Mouse (Mus musculus) testis, adult 2 months (tissue): ENCODE data around the gene Pkdrej. TPM values are rescaled to one million over a fixed set of nuclear protein-coding genes. Genes with fewer than 3 reads are reported as not detected.

Experiments
- H3K27ac ChIP-seq: fragments of 200-500 bp; 2 replicates; pipeline ENCODE4 v1.5.1; 2012; ENCODE audit warnings: low read depth, low read length; ENCODE audit not compliant: control insufficient read depth, insufficient read depth
- H3K27me3 ChIP-seq: fragments of 200-500 bp; 2 replicates; pipeline ENCODE4 v1.6.1; 2012; ENCODE audit warnings: mild to moderate bottlenecking, low read length, moderate library complexity; ENCODE audit not compliant: control insufficient read depth, insufficient read depth
- H3K36me3 ChIP-seq: fragments of 200-500 bp; 2 replicates; pipeline ENCODE4 v1.6.1; 2012; ENCODE audit warnings: mild to moderate bottlenecking, low read length; ENCODE audit not compliant: control insufficient read depth, insufficient read depth
- H3K4me1 ChIP-seq: fragments of 200-500 bp; 2 replicates; pipeline ENCODE4 v1.6.1; 2012; ENCODE audit warnings: low read length; ENCODE audit not compliant: control insufficient read depth, insufficient read depth
- H3K4me3 ChIP-seq: fragments of 200-500 bp; 2 replicates; pipeline ENCODE4 v1.5.1; 2012; ENCODE audit warnings: low read depth, mild to moderate bottlenecking, low read length, moderate library complexity, mixed read lengths; ENCODE audit not compliant: control insufficient read depth
- CTCF ChIP-seq: fragments of 200-500 bp; IDR thresholded peaks from 2 replicates; pipeline ENCODE4 v1.5.1; 2012; ENCODE audit warnings: low read depth, mild to moderate bottlenecking, inconsistent platforms, low read length, moderate library complexity; ENCODE audit not compliant: control insufficient read depth, insufficient read depth, insufficient replicate concordance
- POLR2A ChIP-seq: fragments of 200-500 bp; IDR thresholded peaks from 2 replicates; pipeline ENCODE4 v1.6.1; 2012; ENCODE audit warnings: low read depth, mild to moderate bottlenecking, inconsistent platforms, low read length, moderate library complexity; ENCODE audit not compliant: control insufficient read depth
- polyA plus RNA-seq: library from polyadenylated mRNA; depleted of rRNA; stranded (reverse); fragments of >200 nt; gene quantifications from 2 replicates; pipeline ENCODE4 v1.2.3, GENCODE M21; 2012

Pkdrej gene
- polyA plus RNA-seq, 1 experiment, result 17.1 TPM

DNA sequence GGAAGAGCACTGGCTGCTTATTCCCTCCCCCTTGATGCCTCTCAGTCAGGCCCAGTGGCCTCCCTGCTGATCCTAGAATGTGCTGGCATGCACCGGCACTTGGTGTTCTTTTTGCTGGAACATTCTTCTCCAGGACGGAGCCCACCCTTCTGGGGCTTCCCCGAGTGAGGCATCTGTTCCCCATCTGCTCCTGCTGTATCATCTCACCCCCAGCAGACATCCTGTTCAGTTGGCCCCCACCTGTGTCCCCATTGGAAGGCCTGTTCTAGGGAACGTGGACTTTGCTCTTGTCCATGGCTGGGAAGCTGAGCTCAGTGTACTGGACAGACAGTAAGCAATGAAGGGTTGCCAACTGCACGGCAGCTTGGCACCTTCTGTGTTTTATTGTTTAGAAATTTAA lies 44.8 kb downstream of the Pkdrej start:
- Histone ChIP-seq H3K36me3 (no peaks in the 10 kb centered on the region), H3K27me3 (no peaks in the 10 kb centered on the region), H3K27ac (no peak overlapping the region), H3K4me1 (peaks cover 2% of the 10 kb centered on the region; the same call in 1 of the 2 replicates), H3K4me3 (no peak overlapping the region)
- TF ChIP-seq CTCF (no peak), POLR2A (no peak)

DNA sequence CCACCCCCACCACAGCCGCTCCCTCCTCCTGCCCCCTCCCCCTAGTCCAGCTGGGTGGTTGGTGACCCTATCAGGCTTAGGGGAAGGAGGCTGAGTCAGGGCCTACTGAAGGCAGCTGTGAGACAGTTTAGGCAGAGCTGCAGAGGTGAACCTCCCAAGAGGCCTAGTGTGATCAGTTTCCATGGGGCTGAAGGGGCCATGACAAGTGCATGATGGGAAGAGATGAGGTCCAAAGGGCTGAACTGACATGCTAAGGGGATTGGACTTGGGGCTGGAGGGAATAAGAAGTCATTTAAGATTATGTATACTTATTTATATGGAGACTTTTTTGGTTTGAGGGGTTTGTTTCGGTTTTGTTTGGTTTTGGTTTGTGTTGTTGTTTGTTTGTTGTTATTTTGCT lies 45.3 kb downstream of the Pkdrej start:
- Histone ChIP-seq H3K4me3 (no peak overlapping the region), H3K27me3 (no peaks in the 10 kb centered on the region), H3K27ac (no peak overlapping the region), H3K4me1 (peaks cover 2% of the 10 kb centered on the region; the same call in 1 of the 2 replicates), H3K36me3 (no peaks in the 10 kb centered on the region)
- TF ChIP-seq CTCF (no peak), POLR2A (no peak)

DNA sequence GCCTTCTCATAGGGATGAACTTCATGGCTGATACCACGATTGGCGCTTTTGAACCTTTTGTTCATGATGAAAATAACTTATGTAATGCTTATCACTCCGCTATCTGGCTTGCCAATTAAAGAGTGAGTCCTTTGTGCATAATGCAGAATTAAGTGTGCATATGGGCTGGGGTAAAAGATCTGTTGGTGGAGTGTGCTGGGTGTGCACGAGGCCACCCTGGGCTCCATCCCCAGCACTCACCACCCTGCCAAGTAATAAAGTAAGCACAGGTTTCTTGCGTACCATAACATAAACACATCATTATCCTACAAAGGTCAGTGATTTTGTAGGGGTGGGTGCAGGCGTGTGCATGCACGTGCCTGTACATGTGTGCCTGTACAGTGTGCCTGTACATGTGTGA lies 46.5 kb downstream of the Pkdrej start:
- TF ChIP-seq CTCF, result no peak
- no peak for TF ChIP-seq POLR2A
- peaks cover 2% of the 10 kb centered on the region; the same call in 1 of the 2 replicates for H3K4me1 ChIP-seq
- no peak overlapping the region for H3K27ac ChIP-seq
- no peaks in the 10 kb centered on the region for H3K27me3 ChIP-seq
- H3K36me3 ChIP-seq, result no peaks in the 10 kb centered on the region
- H3K4me3 ChIP-seq, result no peak overlapping the region

DNA sequence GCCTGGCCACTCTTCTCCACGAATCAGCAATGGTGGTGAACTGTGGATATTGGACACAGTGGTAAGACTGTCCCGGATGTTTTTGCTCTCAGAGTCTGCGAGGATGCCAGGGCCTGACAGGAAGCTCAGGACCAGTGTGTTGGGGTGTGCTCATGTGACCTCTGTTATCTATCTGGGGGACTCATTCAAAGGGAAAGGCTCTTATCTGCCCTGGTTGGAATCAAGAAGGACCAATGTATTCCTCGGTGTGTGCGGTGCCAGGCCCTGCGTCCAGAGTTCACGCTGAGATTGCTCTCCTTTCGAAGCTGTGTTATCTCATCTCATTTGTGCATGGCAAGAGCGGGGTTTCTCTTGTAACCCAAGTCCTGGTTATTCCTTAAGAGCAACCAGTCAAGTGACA lies 47.1 kb downstream of the Pkdrej start:
- Histone ChIP-seq H3K4me1 (peaks cover 6% of the 10 kb centered on the region), H3K36me3 (no peaks in the 10 kb centered on the region), H3K4me3 (no peak overlapping the region), H3K27ac (no peak overlapping the region), H3K27me3 (no peaks in the 10 kb centered on the region)
- TF ChIP-seq POLR2A (no peak), CTCF (no peak)

DNA sequence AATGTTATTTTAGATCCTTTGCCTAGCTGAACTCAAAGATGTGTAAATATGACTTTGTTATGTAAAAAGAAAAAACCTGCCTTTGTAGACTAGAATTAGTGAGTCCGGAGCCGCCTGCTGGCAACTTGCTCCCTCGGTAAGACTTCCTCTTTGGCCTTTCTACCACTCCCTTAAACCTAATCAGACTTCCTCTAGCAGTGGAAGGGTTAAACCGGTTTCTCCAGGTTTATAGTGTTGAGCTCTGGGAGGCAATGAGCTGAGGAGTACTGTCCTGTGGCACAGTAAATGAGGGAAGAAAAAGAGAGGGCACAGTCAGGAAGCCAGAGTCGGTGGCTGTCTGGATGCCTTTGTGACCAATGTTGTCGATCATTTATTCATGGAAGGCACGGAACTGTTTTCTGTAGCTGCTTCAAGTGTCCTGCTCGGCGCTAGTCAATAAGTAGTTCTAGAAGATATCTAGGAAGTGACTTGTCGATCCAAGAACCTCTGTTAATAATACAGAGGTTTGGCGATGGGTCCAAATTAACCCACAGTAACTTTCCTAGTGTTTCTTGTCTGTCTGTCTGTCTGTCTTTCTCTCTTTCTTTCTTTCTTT lies 49.3 kb downstream of the Pkdrej start:
- TF ChIP-seq CTCF (no peak), POLR2A (no peak)
- H3K36me3 ChIP-seq, result no peaks in the 10 kb centered on the region
- H3K27me3 ChIP-seq, result no peaks in the 10 kb centered on the region
- no peak overlapping the region for H3K27ac ChIP-seq
- no peak overlapping the region for H3K4me3 ChIP-seq
- peaks cover 8% of the 10 kb centered on the region for H3K4me1 ChIP-seq

DNA sequence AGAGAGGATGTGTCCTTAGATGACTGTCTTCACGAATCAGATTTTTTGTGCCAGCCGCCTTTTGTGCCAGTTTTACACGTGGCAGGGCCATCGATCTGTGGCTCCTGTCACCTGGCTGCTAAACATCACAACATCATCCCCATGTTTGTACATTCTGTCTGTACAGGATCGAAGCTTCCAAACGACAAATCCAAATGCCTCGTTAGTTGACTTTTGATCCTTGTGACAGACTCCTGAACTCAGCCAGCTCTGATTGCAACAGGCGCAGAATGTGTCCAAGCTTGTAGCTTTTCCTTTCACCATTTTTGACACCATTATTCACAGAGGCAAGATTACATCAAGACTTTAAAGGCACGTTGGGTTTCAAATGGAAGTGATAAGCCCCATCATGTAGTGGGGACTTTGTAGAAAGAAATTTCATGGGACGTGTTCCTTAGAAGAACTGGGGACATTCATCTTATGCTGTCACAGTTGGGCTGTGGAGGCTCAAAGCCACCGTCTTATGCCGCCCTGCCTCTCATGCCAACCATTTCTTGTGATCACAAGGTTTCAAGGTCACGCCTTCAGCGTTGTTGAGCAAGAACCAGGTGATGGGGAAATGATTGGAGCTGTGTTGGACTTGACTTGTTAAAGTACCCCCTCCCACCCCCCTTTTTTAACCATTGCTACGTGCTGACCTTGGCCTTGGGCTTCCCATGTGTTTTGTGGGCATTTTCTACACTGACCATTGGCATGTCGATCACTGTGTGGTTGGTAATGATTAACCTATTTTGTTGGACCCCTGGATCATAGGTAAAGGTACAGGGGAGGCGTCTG lies 50.0 kb downstream of the Pkdrej start:
- Histone ChIP-seq H3K36me3 (no peaks in the 10 kb centered on the region), H3K4me1 (peaks cover 8% of the 10 kb centered on the region), H3K4me3 (no peak overlapping the region), H3K27ac (no peak overlapping the region), H3K27me3 (no peaks in the 10 kb centered on the region)
- TF ChIP-seq CTCF (no peak), POLR2A (no peak)

DNA sequence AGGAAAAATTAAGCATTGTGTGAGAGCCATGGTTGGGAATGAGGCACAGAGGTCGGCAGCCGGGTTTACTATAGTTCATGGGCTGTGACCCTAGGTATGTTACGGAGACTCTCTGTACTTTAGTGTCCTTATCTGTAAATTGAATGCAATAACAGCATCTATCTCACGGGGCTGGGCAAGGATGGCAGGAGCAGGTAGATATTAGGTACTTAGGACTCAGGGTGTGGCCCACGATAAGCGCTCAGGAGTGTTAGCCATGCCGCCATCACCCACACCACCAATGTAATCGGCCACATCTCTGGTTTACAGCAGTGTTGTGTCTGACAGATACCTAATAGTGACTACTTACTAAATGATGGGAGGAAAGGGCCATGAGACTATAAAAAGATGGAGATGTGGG lies 52.5 kb downstream of the Pkdrej start:
- no peak overlapping the region for H3K4me3 ChIP-seq
- H3K36me3 ChIP-seq, result no peaks in the 10 kb centered on the region
- H3K4me1 ChIP-seq, result peaks cover 6% of the 10 kb centered on the region
- no peaks in the 10 kb centered on the region for H3K27me3 ChIP-seq
- H3K27ac ChIP-seq, result no peak overlapping the region
- no peak for TF ChIP-seq CTCF
- TF ChIP-seq POLR2A, result no peak
